Mouse (Mus musculus) adrenal gland, adult 2 months (tissue): ENCODE data around the gene Git2. TPM values are rescaled to one million over a fixed set of nuclear protein-coding genes. Genes with fewer than 3 reads are reported as not detected.

ENCODE experiments used
- DNase-seq: peaks from one replicate; pipeline ENCODE4 v3.0.0; 2021
- microRNA-seq, 2 experiments: library from miRNA; unstranded; fragments of <30 nt; microRNA quantifications; one replicate each; pipeline ENCODE4 v1.2.0; 2021
- polyA plus RNA-seq: library from polyadenylated mRNA; depleted of rRNA; stranded (reverse); fragments of >200 nt; gene quantifications from 2 replicates; pipeline ENCODE4 v1.2.3, GENCODE M21; 2012; rRNA removed
- total RNA-seq, 2 experiments: library from RNA; stranded (reverse); gene quantifications; 2 replicates each; pipeline ENCODE4 v1.2.3; 2021

Git2 gene
- total and polyA plus RNA-seq, 3 experiments = 35.5 to 40.9 (median 40.5) TPM

DNA sequence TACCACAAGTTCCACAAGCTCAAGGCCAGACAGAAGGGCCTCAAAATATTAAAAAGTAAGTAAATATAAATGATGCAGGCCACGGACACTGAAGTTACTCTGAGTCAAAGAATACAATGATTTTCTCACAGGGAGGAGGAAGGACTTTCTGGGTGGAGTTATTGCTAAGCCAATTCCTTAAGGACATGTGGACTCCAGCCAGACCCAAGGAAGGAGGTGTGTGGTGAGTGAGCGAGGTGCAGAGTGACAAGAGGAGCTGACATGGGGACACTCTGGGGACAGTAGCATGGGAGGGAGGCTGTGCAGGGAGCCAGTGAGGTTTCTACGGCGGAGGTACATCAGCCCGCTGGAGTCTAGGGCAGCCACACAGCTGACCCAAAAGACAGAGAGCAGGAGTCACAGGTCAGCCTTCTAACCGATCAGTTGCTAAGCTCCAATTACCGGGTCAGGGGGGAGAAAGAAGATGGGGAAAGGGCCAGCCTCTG lies 88.5 kb downstream of the Git2 start:
- no peak for DNase-seq

DNA sequence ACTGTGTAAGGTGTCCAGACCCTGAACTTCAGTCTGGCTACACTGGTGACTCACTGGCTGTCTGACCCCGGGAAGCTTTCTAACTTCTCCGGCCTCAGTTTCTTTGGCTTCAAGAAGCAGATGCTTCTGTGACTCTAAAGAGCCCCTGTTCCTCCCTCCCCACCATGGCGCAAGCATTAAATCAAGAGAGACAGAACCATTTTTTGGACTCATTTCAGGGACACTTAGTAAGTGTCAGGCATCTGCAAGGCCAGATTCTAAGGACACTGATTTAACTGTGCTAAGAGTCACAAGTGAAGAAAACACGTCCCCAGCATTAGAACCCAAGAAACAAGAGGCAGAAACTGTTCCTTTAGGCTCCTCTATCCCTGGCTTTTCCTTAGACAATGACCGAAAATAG lies 89.3 kb downstream of the Git2 start:
- peak; percentile 59 for DNase-seq

DNA sequence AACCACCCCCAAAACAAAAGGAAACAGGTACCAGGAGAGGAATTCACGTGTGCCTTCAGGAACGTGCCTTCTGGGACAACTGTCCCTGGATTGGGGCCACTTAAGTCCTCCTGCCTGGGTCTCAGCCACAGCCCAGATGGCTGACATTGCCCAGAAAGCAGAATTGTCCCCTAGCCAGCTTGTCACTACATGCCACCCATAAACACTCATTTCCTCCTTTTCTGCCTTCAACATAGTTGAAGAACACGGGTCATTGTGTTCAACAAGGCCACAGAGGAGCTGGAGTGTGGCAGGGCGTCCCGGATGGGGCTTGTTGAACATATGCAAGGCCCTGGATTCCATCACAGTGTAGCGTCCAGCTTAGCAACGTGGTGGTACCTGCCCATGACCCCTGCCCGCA lies 93.6 kb downstream of the Git2 start:
- no peak for DNase-seq

DNA sequence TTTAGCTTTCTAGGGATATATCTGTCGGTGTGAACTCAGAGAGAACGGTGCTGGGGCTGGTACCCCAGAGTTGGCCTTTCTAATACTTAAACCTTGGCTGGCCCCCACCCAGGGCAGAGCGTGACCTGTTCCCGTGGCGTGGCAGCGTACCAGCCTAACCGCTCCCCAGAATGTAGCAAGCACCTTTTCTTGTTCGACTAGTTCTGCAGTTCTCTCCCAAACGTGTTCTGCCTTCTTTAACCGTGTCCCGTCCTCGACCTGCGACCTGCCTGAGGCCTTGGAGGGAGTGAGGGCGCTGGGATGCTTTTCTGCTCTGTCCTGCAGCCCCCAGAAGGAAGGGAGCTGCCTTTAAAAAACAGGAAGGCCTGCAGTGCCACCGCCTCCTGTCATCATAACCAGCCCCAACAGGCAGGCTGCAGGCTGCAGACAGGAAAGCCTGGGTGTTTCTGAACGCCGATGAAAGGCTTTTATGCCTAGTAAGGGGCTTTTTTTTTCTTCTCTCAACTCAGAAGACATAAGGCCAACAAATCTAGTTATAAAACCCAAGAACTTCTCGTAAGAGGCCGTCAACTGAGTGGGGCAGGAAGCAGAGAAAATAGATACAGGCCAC lies 94.5 kb downstream of the Git2 start:
- DNase-seq = no peak

DNA sequence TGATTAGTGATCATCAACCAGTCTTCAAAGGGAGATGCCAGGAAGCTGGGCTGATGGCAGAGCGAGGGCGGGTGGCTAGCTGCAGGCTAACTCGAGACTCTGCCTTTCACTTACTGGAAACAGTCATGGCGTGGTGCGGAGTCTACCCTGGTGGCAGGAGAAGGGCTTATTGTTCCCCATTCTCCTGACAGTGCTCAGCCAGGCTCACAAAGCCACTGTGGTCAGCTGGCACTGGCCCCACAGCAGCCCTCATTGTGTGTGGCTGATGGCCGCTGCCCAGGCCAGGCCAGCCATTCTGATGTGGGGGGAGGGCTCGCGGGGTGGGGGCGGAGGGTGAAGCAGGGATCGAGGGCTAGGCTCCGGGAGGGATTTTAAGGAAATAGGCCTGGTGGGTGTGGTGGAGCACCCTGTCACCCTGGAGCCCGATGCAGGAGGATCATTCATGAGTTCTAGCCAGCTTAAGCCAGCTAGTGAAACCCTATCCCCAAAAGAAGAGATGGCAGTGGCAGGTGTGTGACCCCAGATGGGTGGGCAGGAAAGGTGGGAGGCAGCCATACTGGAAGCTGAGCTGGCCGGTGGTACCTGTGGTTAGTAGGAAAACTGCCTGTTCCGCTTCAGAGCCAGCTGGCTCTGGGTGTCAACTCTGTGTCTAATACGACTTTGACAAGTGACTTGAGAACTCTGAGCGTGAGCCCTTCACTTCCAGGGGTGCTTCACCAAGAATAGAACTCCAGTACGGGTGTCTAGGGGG lies 95.3 kb downstream of the Git2 start:
- DNase-seq = no peak

Small RNA genes lying within 50 kb of the gene (microRNA-seq; reads per million reads assigned to microRNA genes)
- gene Mir7028 = 0 reads per million in 2 experiments

Other genes with a start within 250 kb of the Git2 start
- 10 to 100 TPM; 32.9 to 84.3 TPM for gene Fam222a, start 207.5 kb downstream of the Git2 start, total RNA-seq
- gene Fam222a, start 207.5 kb downstream of the Git2 start, polyA plus RNA-seq = 68.3 and 72.0 TPM in 2 replicates
- gene Trpv4, start 117.1 kb downstream of the Git2 start, total RNA-seq = 1 to 10 TPM; 2.5 to 3.1 TPM
- 4.5 and 5.4 TPM in 2 replicates for gene Trpv4, start 117.1 kb downstream of the Git2 start, polyA plus RNA-seq
- 10 to 100 TPM; 48.5 to 64.7 TPM for gene Gltp, start 84.5 kb downstream of the Git2 start, total RNA-seq
- gene Gltp, start 84.5 kb downstream of the Git2 start, polyA plus RNA-seq = 135 and 167 TPM in 2 replicates
- gene Tchp, start 67.8 kb downstream of the Git2 start, total RNA-seq = 1 to 10 TPM; 5.5 to 7.6 TPM
- gene Tchp, start 67.8 kb downstream of the Git2 start, polyA plus RNA-seq = 13.8 and 14.2 TPM in 2 replicates
- gene Ankrd13a, start 840 bp downstream of the Git2 start, total RNA-seq = 10 to 100 TPM; 78.4 to 92.4 TPM
- gene Ankrd13a, start 840 bp downstream of the Git2 start, polyA plus RNA-seq = 51.1 and 51.8 TPM in 2 replicates
- gene 1500011B03Rik, start 48.0 kb upstream of the Git2 start, total RNA-seq = 10 to 100 TPM; 23.1 to 36.6 TPM
- 29.7 and 30.6 TPM in 2 replicates for gene 1500011B03Rik, start 48.0 kb upstream of the Git2 start, polyA plus RNA-seq
- not detected for gene 4930519G04Rik, start 78.1 kb upstream of the Git2 start, total RNA-seq
- gene 4930519G04Rik, start 78.1 kb upstream of the Git2 start, polyA plus RNA-seq = not detected in 2 replicates
- not detected for gene Gm9936, start 83.2 kb upstream of the Git2 start, total RNA-seq
- not detected in 2 replicates for gene Gm9936, start 83.2 kb upstream of the Git2 start, polyA plus RNA-seq
- 10 to 100 TPM; 11.6 to 12.2 TPM for gene Oasl2, start 121.4 kb upstream of the Git2 start, total RNA-seq
- gene Oasl2, start 121.4 kb upstream of the Git2 start, polyA plus RNA-seq = 7.6 and 7.7 TPM in 2 replicates
- gene Oasl1, start 147.7 kb upstream of the Git2 start, total RNA-seq = 1 to 10 TPM in 1 of 2 experiments, under 1 TPM in 1; 0.98 to 1.3 TPM
- gene Oasl1, start 147.7 kb upstream of the Git2 start, polyA plus RNA-seq = 5.0 and 7.4 TPM in 2 replicates
- 10 to 100 TPM; 36.2 to 55.3 TPM for gene 2210016L21Rik, start 166.6 kb upstream of the Git2 start, total RNA-seq
- 24.5 and 28.1 TPM in 2 replicates for gene 2210016L21Rik, start 166.6 kb upstream of the Git2 start, polyA plus RNA-seq
- gene Hnf1a, start 195.6 kb upstream of the Git2 start, total RNA-seq = under 1 TPM in 1 of 2 experiments, not detected in 1; 0.09 TPM
- gene Hnf1a, start 195.6 kb upstream of the Git2 start, polyA plus RNA-seq = 0.03 TPM in 1 of 2 replicates, not detected in the other
- 10 to 100 TPM; 42.3 to 49.4 TPM for gene Sppl3, start 235.6 kb upstream of the Git2 start, total RNA-seq
- 66.2 and 68.2 TPM in 2 replicates for gene Sppl3, start 235.6 kb upstream of the Git2 start, polyA plus RNA-seq